Mouse (Mus musculus) hindbrain, embryonic 10.5 days (tissue): Measurements from ENCODE around the gene Kcnh4. TPM values are rescaled to one million over a fixed set of nuclear protein-coding genes. Genes with fewer than 3 reads are reported as not detected.
A peak's percentile ranks its signal among the peaks of the same experiment; 100 is the strongest.

Experiments
- DNase-seq: peaks from one replicate; pipeline ENCODE4 v3.0.0-alpha.2; 2017; ENCODE audit warnings: low spot score
- H3K27ac ChIP-seq: fragments of 300-500 bp; sonication (generic); 2 replicates; pipeline ENCODE4 v1.5.1; 2016; ENCODE audit warnings: mild to moderate bottlenecking, moderate library complexity
- H3K27me3 ChIP-seq: fragments of 300-500 bp; sonication (generic); 2 replicates; pipeline ENCODE4 v1.6.1; 2016; ENCODE audit warnings: mild to moderate bottlenecking; ENCODE audit not compliant: poor library complexity, insufficient read depth, severe bottlenecking
- H3K36me3 ChIP-seq: fragments of 300-500 bp; sonication (generic); 2 replicates; pipeline ENCODE4 v1.6.1; 2016; ENCODE audit warnings: mild to moderate bottlenecking, moderate library complexity
- H3K4me1 ChIP-seq: fragments of 300-500 bp; sonication (generic); replicated peaks from 2 replicates; pipeline ENCODE4 v1.6.1; 2016; ENCODE audit warnings: mild to moderate bottlenecking
- H3K4me3 ChIP-seq: fragments of 300-500 bp; sonication (generic); 2 replicates; pipeline ENCODE4 v1.5.1; 2016; ENCODE audit warnings: mild to moderate bottlenecking, moderate library complexity
- H3K9me3 ChIP-seq: fragments of 300-500 bp; sonication (generic); 2 replicates; pipeline ENCODE4 v1.6.1; 2016; ENCODE audit warnings: mild to moderate bottlenecking, moderate library complexity
- WGBS: fragments of 180-500 bp; shearing (Covaris S2); methylation state at CpG from one replicate; pipeline ENCODE4 v1.1.7; 2016; 5-methylcytosine and 5-hydroxymethylcytosine counted together
- polyA plus RNA-seq: library from polyadenylated mRNA; unstranded; fragments of >200 nt; fragmentation: Nextera tagmentation; extraction: Ambion mirVana; gene quantifications from 2 replicates; pipeline ENCODE4 v1.2.1, GENCODE M21; 2016

Kcnh4 gene
- polyA plus RNA-seq, 1 experiment from 2014 or later: 4.4 TPM

GRCm38 (mm10) chr11:100724919-100725512, 34.7 kb downstream of the Kcnh4 start:
- peak overlapping the region; percentile 5; the same call in 1 of the 2 replicates for H3K27ac ChIP-seq
- 50% methylated on average over 5 of the region's 5 CpGs for WGBS
- H3K4me3 ChIP-seq: no peak overlapping the region
- H3K4me1 ChIP-seq: peaks cover 33% of the 10 kb centered on the region
- no peaks in the 10 kb centered on the region for H3K27me3 ChIP-seq
- DNase-seq: no peak
- H3K9me3 ChIP-seq: no peaks in the 10 kb centered on the region
- peaks cover 25% of the 10 kb centered on the region for H3K36me3 ChIP-seq

GRCm38 (mm10) chr11:100722493-100723028, 37.2 kb downstream of the Kcnh4 start:
- no peak for DNase-seq
- no peaks in the 10 kb centered on the region for H3K9me3 ChIP-seq
- H3K36me3 ChIP-seq: peaks cover 26% of the 10 kb centered on the region
- 72% methylated on average over 2 of the region's 2 CpGs for WGBS
- no peaks in the 10 kb centered on the region for H3K27me3 ChIP-seq
- peaks cover 33% of the 10 kb centered on the region for H3K4me1 ChIP-seq
- no peak overlapping the region for H3K4me3 ChIP-seq
- 0 out of 2 replicates have a peak overlapping the region, but pooled peaks have one; percentile 18 for H3K27ac ChIP-seq

- no peaks in the 10 kb centered on the region for H3K27me3 ChIP-seq
- 0 out of 2 replicates have a peak overlapping the region, but pooled peaks have one; percentile 18 for H3K27ac ChIP-seq
- peaks cover 33% of the 10 kb centered on the region for H3K4me1 ChIP-seq
- H3K36me3 ChIP-seq: peaks cover 32% of the 10 kb centered on the region
- H3K4me3 ChIP-seq: no peak overlapping the region
- H3K9me3 ChIP-seq: no peaks in the 10 kb centered on the region
- 67% methylated on average over 8 of the region's 8 CpGs for WGBS
- no peak for DNase-seq
These were observed 37.8 kb downstream of the Kcnh4 start for GRCm38 (mm10) chr11:100721776-100722492.

- DNase-seq: no peak
- Histone ChIP-seq H3K27me3 (no peaks in the 10 kb centered on the region), H3K9me3 (no peaks in the 10 kb centered on the region), H3K36me3 (peaks cover 38% of the 10 kb centered on the region), H3K4me1 (peaks cover 33% of the 10 kb centered on the region), H3K4me3 (no peak overlapping the region), H3K27ac (0 out of 2 replicates have a peak overlapping the region, but pooled peaks have one; percentile 2)
- 75% methylated on average over 4 of the region's 4 CpGs for WGBS
These were observed 38.5 kb downstream of the Kcnh4 start for GRCm38 (mm10) chr11:100721254-100721653.

DNA sequence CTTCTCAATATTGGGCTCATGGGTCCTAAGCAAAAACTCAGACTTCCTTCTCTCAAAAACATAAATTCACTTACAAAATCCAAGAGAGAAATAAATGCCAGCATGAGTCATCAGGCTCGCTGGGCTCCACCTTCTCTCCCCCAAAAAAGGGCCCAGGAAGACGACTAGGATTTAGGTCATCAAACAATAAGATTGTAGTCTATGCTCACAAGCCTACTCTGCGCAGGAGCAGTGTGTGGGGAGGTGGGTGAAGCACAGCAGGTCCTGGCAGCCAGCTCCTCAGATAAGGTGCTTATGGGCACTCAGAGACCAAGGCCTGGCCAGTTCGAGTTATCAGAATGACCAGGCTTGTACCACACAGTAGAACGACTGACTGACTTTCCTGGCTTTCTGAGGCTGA, 39.4 kb downstream of the Kcnh4 start:
- no peaks in the 10 kb centered on the region for H3K27me3 ChIP-seq
- WGBS: 84% methylated on average over 5 of the region's 5 CpGs
- peaks cover 47% of the 10 kb centered on the region for H3K36me3 ChIP-seq
- peaks cover 40% of the 10 kb centered on the region for H3K4me1 ChIP-seq
- no peak overlapping the region for H3K4me3 ChIP-seq
- H3K27ac ChIP-seq: no peak overlapping the region
- H3K9me3 ChIP-seq: no peaks in the 10 kb centered on the region
- DNase-seq: no peak

DNA sequence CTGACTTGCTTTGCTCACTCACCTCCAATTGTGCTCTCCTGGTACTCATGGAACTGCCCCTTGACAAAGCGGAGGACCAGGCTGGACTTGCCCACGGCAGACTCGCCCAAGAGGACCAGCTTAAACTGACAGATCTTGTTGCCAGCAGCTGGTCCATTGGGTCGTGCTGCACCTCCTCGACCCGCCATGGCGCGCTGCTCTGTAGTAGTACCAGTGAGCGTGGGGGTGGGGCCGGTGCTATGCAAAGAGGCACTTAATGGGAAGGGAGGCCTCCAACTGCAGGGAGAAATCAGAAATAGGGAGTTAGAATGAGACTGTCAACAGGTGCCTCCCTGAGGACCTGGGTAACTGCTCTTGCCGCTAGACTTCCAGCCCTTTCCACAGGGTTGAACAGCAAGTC, 39.8 kb downstream of the Kcnh4 start:
- Histone ChIP-seq H3K27ac (no peak overlapping the region), H3K36me3 (peaks cover 52% of the 10 kb centered on the region), H3K27me3 (no peaks in the 10 kb centered on the region), H3K4me1 (peaks cover 42% of the 10 kb centered on the region), H3K4me3 (no peak overlapping the region), H3K9me3 (no peaks in the 10 kb centered on the region)
- DNase-seq: no peak
- 89% methylated on average over 11 of the region's 11 CpGs for WGBS

GRCm38 (mm10) chr11:100719312-100719711, 40.4 kb downstream of the Kcnh4 start:
- Histone ChIP-seq H3K4me3 (no peak overlapping the region), H3K27ac (no peak overlapping the region), H3K27me3 (no peaks in the 10 kb centered on the region), H3K36me3 (peaks cover 55% of the 10 kb centered on the region), H3K4me1 (peaks cover 43% of the 10 kb centered on the region), H3K9me3 (no peaks in the 10 kb centered on the region)
- WGBS: 95% methylated on average over 3 of the region's 3 CpGs
- no peak for DNase-seq

DNA sequence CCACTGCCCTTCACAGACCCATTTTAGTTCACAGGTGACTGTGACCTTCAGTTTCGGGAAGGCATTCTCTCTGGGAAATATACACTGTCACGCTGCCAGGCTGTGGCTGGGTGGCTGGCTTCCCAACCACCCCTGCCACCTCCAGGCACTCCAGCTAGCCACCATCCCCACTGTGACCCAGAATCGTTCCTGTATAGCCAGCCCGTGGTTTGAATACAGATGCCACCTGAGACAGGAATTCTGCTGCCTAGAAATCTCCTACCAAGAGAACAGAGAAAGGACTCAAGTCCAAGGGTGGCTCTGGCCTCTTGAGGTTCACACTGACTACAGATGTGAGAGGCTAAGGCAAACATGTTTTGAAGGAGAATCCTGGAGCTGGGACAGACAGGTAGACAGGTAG, 40.9 kb downstream of the Kcnh4 start:
- H3K4me3 ChIP-seq: no peak overlapping the region
- DNase-seq: no peak
- H3K4me1 ChIP-seq: peaks cover 47% of the 10 kb centered on the region
- H3K27ac ChIP-seq: no peak overlapping the region
- peaks cover 55% of the 10 kb centered on the region for H3K36me3 ChIP-seq
- no peaks in the 10 kb centered on the region for H3K9me3 ChIP-seq
- 96% methylated on average over 4 of the region's 4 CpGs for WGBS
- no peaks in the 10 kb centered on the region for H3K27me3 ChIP-seq

DNA sequence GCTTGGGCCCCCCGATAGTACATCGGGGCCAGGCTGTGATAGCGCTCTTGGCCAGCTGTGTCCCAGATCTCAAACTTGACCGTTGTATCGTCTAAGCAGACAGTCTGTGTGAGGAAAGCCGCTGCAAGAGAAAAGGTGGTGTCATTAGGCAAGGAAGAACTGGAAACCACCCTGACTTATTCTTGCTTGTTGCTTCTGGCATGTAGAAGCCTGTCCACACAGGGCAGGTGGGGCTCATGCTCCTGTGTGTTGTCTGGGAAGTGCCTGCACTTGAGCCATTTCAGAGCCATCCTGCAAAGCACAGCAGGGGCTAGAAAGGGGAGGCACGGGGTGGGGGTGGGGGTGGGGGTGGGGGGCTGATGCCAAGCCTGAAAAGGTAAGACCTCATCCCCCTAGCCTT, 41.3 kb downstream of the Kcnh4 start:
- H3K36me3 ChIP-seq: peaks cover 55% of the 10 kb centered on the region
- H3K9me3 ChIP-seq: no peaks in the 10 kb centered on the region
- WGBS: 94% methylated on average over 7 of the region's 7 CpGs
- H3K27ac ChIP-seq: no peak overlapping the region
- no peak for DNase-seq
- peaks cover 51% of the 10 kb centered on the region for H3K4me1 ChIP-seq
- no peak overlapping the region for H3K4me3 ChIP-seq
- H3K27me3 ChIP-seq: no peaks in the 10 kb centered on the region

- Histone ChIP-seq H3K4me3 (no peak overlapping the region), H3K27me3 (no peaks in the 10 kb centered on the region), H3K36me3 (peaks cover 55% of the 10 kb centered on the region), H3K27ac (no peak overlapping the region), H3K4me1 (peaks cover 55% of the 10 kb centered on the region), H3K9me3 (no peaks in the 10 kb centered on the region)
- DNase-seq: no peak
- 85% methylated on average over 3 of the region's 3 CpGs for WGBS
These were observed 43.1 kb downstream of the Kcnh4 start for GRCm38 (mm10) chr11:100716649-100717048.

DNA sequence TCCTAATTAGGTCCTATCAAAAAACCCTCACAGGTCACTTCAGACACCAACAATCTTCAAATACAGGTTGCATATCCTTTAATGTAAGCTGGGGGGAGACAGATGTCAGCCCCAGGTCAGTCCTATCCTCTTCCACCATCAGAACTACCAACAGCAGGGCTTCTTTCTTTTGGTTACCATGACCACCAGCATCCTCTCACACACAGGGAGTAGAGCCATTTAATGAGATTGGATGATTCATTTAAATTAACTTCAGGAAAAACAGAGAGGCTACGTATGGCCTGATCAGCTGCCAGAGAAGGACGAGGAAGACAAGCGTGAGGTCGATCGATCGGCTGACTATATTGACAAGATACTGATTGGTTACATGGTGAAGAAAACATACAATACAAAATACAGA, 44.8 kb downstream of the Kcnh4 start:
- Histone ChIP-seq H3K27me3 (no peaks in the 10 kb centered on the region), H3K4me1 (peaks cover 54% of the 10 kb centered on the region), H3K4me3 (no peak overlapping the region), H3K27ac (no peak overlapping the region), H3K36me3 (peaks cover 65% of the 10 kb centered on the region), H3K9me3 (no peaks in the 10 kb centered on the region)
- DNase-seq: no peak
- 87% methylated on average over 6 of the region's 6 CpGs for WGBS

- DNase-seq: peak; percentile 74
- H3K9me3 ChIP-seq: no peaks in the 10 kb centered on the region
- 51% methylated on average over 6 of the region's 6 CpGs for WGBS
- peaks cover 65% of the 10 kb centered on the region for H3K36me3 ChIP-seq
- peak overlapping the region; percentile 99 for H3K27ac ChIP-seq
- peaks cover 54% of the 10 kb centered on the region for H3K4me1 ChIP-seq
- no peaks in the 10 kb centered on the region for H3K27me3 ChIP-seq
- peak overlapping the region; percentile 98 for H3K4me3 ChIP-seq
These were observed 45.2 kb downstream of the Kcnh4 start for GRCm38 (mm10) chr11:100714534-100714915.
